Mouse (Mus musculus) kidney, embryonic 14.5 days (tissue): ENCODE results near the gene Inpp5e. TPM values are rescaled to one million over a fixed set of nuclear protein-coding genes. Genes with fewer than 3 reads are reported as not detected.

Experiments
- ATAC-seq: fragments of 200-750 bp; cut with Nextera tagmentation; 2 replicates; pipeline ENCODE4 v1.8.0; 2017; ENCODE audit warnings: moderate number of reproducible peaks, mild to moderate bottlenecking, moderate TSS enrichment, moderate library complexity; ENCODE audit not compliant: low FRiP score, low TSS enrichment
- H3K27ac ChIP-seq: fragments of 300-500 bp; sonication (generic); 2 replicates; pipeline ENCODE4 v1.5.1; 2014; ENCODE audit warnings: low read depth, mild to moderate bottlenecking, low read length, moderate library complexity, mixed read lengths
- H3K27me3 ChIP-seq: fragments of 300-500 bp; sonication (generic); 2 replicates; pipeline ENCODE4 v1.6.1; 2014; ENCODE audit warnings: mild to moderate bottlenecking, low read length; ENCODE audit not compliant: control insufficient read depth, insufficient read depth
- H3K36me3 ChIP-seq: fragments of 300-500 bp; sonication (generic); 2 replicates; pipeline ENCODE4 v1.6.1; 2014; ENCODE audit warnings: low read length, mixed read lengths; ENCODE audit not compliant: control insufficient read depth, insufficient read depth
- H3K4me1 ChIP-seq: fragments of 300-500 bp; sonication (generic); 2 replicates; pipeline ENCODE4 v1.6.1; 2014; ENCODE audit warnings: low read length, mixed read lengths; ENCODE audit not compliant: control insufficient read depth, insufficient read depth
- H3K4me2 ChIP-seq: fragments of 300-500 bp; sonication (generic); replicated peaks from 2 replicates; pipeline ENCODE4 v1.6.1; 2014; ENCODE audit warnings: low read depth, mild to moderate bottlenecking, low read length
- H3K4me3 ChIP-seq: fragments of 300-500 bp; sonication (generic); 2 replicates; pipeline ENCODE4 v1.5.1; 2014; ENCODE audit warnings: mild to moderate bottlenecking, low read length
- H3K9ac ChIP-seq: fragments of 300-500 bp; sonication (generic); 2 replicates; pipeline ENCODE4 v1.6.1; 2014; ENCODE audit warnings: low read depth, mild to moderate bottlenecking, low read length, moderate library complexity
- H3K9me3 ChIP-seq: fragments of 300-500 bp; sonication (generic); 2 replicates; pipeline ENCODE4 v1.6.1; 2016; ENCODE audit warnings: low read length; ENCODE audit not compliant: control insufficient read depth
- WGBS: fragments of 180-500 bp; shearing (Covaris S2); extraction: QIAGEN DNeasy Blood & Tissue Kit; methylation state at CpG from one replicate; pipeline ENCODE4 v1.1.7; 2014; 5-methylcytosine and 5-hydroxymethylcytosine counted together
- polyA plus RNA-seq: library from polyadenylated mRNA; unstranded; fragments of >200 nt; fragmentation: Nextera tagmentation; extraction: Ambion mirVana; gene quantifications from 2 replicates; pipeline ENCODE4 v1.2.1, GENCODE M21; 2014

Inpp5e gene
- polyA plus RNA-seq, 1 experiment from 2014 or later, result 24.7 TPM

DNA sequence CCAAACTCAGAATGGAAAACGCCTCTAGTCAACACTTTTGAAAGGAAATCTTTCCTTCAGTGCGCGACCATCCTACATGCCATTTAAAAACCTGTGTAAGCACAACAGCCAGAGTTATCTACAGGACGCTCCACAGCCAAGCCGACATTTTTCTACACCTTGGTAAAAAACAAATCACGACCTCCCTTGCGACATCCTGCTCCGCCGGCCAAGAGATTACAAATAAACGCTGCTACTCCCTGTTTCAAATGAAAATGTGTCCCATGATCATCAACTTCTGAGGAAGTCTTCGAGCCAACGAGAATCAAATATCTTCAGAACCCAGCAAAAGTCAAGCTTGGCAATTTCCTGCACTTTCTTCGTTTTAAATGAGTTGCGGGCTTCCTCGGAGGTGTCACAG, 35.4 kb upstream of the Inpp5e start:
- peak overlapping the region; percentile 86 for H3K9ac ChIP-seq
- H3K4me3 ChIP-seq, result peak overlapping the region; percentile 83
- 3% methylated on average over 15 of the region's 15 CpGs for WGBS
- peaks cover 25% of the 10 kb centered on the region for H3K36me3 ChIP-seq
- H3K27ac ChIP-seq, result peak overlapping the region; percentile 78
- peak overlapping the region; percentile 67 for H3K4me2 ChIP-seq
- peaks cover 22% of the 10 kb centered on the region for H3K4me1 ChIP-seq
- H3K27me3 ChIP-seq, result no peaks in the 10 kb centered on the region
- H3K9me3 ChIP-seq, result no peaks in the 10 kb centered on the region
- ATAC-seq, result no peak

DNA sequence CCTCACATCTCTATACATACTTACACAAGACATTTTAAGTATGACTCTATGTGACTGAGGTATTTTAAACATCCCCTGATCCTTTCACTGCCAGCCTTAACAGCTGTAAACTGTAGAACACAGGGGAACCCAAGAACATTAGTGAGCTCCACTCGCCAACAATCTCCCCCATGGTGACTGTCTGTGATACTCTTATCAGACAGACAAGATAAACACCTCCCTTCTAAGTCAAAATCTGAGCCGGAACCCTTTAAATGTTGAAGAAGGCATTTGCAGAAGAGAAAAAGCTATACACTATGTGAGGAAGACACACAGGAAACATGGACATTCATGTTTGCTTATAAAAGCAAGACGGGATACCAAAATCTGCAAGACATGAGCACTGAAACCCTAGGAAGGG, 34.9 kb upstream of the Inpp5e start:
- no peaks in the 10 kb centered on the region for H3K9me3 ChIP-seq
- H3K9ac ChIP-seq, result peak overlapping the region; percentile 86; the same call in 1 of the 2 replicates
- no peaks in the 10 kb centered on the region for H3K27me3 ChIP-seq
- H3K4me2 ChIP-seq, result peak overlapping the region; percentile 67
- peak overlapping the region; percentile 83 for H3K4me3 ChIP-seq
- H3K36me3 ChIP-seq, result peaks cover 30% of the 10 kb centered on the region
- ATAC-seq, result no peak
- WGBS, result 33% methylated on average over 3 of the region's 3 CpGs
- peaks cover 22% of the 10 kb centered on the region for H3K4me1 ChIP-seq
- H3K27ac ChIP-seq, result no peak overlapping the region

- H3K27ac ChIP-seq, result no peak overlapping the region
- no peaks in the 10 kb centered on the region for H3K27me3 ChIP-seq
- no peak overlapping the region for H3K4me3 ChIP-seq
- 96% methylated on average over 1 of the region's 1 CpGs for WGBS
- ATAC-seq, result no peak
- H3K9ac ChIP-seq, result no peak overlapping the region; the same call in 1 of the 2 replicates
- no peak overlapping the region for H3K4me2 ChIP-seq
- H3K36me3 ChIP-seq, result peaks cover 40% of the 10 kb centered on the region
- H3K4me1 ChIP-seq, result peaks cover 22% of the 10 kb centered on the region
- H3K9me3 ChIP-seq, result no peaks in the 10 kb centered on the region
Measured at GRCm38 (mm10) chr2:26442843-26443242, 33.8 kb upstream of the Inpp5e start.

- Histone ChIP-seq H3K9me3 (no peaks in the 10 kb centered on the region), H3K27me3 (no peaks in the 10 kb centered on the region), H3K4me1 (peaks cover 17% of the 10 kb centered on the region), H3K4me3 (no peak overlapping the region), H3K4me2 (no peak overlapping the region), H3K9ac (no peak overlapping the region), H3K36me3 (peaks cover 52% of the 10 kb centered on the region), H3K27ac (no peak overlapping the region)
- no peak for ATAC-seq
- WGBS, result 75% methylated on average over 5 of the region's 5 CpGs
Measured at GRCm38 (mm10) chr2:26441688-26442087, 32.7 kb upstream of the Inpp5e start.

DNA sequence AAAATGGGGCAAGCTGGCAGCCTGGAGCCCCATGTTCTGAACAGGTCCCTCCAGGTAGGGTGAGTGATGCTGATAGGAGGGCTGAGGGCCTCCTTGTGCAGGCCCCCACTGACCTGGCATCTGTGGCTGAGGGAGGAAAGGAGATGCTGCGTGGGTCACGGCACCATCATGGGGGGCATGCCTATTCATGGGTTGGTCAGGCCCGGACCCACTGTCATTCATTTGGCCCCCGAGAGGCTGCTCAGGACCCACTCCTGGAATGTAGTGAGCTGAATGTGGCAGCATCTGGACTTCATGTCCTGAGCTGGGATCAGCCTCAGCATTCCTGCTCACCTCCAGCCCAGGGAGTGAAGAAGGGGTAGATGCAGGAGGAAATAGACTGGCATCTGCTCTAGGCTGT, 32.3 kb upstream of the Inpp5e start:
- Histone ChIP-seq H3K9me3 (no peaks in the 10 kb centered on the region), H3K27me3 (no peaks in the 10 kb centered on the region), H3K9ac (no peak overlapping the region), H3K27ac (no peak overlapping the region), H3K4me3 (no peak overlapping the region), H3K4me1 (peaks cover 13% of the 10 kb centered on the region), H3K36me3 (peaks cover 53% of the 10 kb centered on the region), H3K4me2 (no peak overlapping the region)
- WGBS, result 100% methylated on average over 4 of the region's 4 CpGs
- ATAC-seq, result no peak

GRCm38 (mm10) chr2:26439671-26440070, 30.7 kb upstream of the Inpp5e start:
- no peaks in the 10 kb centered on the region for H3K27me3 ChIP-seq
- H3K4me3 ChIP-seq, result no peak overlapping the region
- H3K27ac ChIP-seq, result no peak overlapping the region
- H3K36me3 ChIP-seq, result peaks cover 69% of the 10 kb centered on the region
- no peak overlapping the region for H3K4me2 ChIP-seq
- peaks cover 12% of the 10 kb centered on the region for H3K4me1 ChIP-seq
- ATAC-seq, result no peak
- WGBS, result 93% methylated on average over 6 of the region's 6 CpGs
- no peaks in the 10 kb centered on the region for H3K9me3 ChIP-seq
- no peak overlapping the region for H3K9ac ChIP-seq

DNA sequence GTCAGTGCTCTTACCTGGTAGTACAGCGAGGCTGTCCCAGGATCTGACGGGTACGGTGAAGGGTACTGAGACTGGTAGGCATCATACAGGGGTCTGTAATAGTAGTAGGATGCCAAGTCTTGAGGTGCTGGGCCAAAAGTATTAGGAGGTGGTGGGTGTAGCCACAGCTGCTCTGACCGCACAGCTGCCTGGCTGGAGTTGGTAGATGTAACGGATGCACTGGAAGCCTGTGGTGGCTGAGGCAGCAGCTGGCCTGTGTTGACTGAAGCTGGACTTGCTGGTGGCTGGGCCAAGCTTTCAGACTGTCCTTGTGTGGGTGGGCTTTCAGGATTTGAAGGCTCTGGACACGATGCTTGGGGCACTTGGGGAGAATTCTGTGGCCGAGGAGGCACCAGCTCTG, 29.4 kb upstream of the Inpp5e start:
- H3K4me2 ChIP-seq, result no peak overlapping the region
- no peaks in the 10 kb centered on the region for H3K27me3 ChIP-seq
- no peak overlapping the region for H3K9ac ChIP-seq
- no peak overlapping the region for H3K27ac ChIP-seq
- no peak for ATAC-seq
- peaks cover 82% of the 10 kb centered on the region for H3K36me3 ChIP-seq
- H3K4me1 ChIP-seq, result peaks cover 5% of the 10 kb centered on the region; the same call in 1 of the 2 replicates
- H3K9me3 ChIP-seq, result no peaks in the 10 kb centered on the region
- H3K4me3 ChIP-seq, result no peak overlapping the region
- 89% methylated on average over 7 of the region's 7 CpGs for WGBS

DNA sequence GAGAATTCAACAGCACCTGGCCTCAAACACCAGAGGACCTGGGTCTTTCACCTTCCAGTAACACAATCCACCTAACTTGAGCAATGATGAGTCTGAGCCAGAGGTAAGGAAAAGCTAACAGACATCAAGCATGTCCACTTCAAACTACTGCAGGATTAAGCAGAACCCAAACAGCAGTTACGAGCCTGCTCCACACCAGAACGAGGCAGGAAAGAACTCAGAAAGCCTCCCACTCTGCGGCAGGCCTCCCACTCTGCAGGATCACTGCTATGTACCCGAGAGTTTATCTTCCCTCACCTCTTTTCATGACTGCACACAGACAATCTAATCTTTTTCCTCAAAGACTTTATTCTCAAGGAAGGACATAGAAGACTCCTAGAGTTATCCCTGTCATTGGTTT, 28.2 kb upstream of the Inpp5e start:
- peaks cover 93% of the 10 kb centered on the region for H3K36me3 ChIP-seq
- H3K4me1 ChIP-seq, result no peaks in the 10 kb centered on the region
- no peak overlapping the region for H3K27ac ChIP-seq
- H3K4me2 ChIP-seq, result no peak overlapping the region
- no peak overlapping the region for H3K9ac ChIP-seq
- no peaks in the 10 kb centered on the region for H3K27me3 ChIP-seq
- no peaks in the 10 kb centered on the region for H3K9me3 ChIP-seq
- no peak overlapping the region for H3K4me3 ChIP-seq
- no peak for ATAC-seq
- WGBS, result 79% methylated on average over 4 of the region's 4 CpGs

GRCm38 (mm10) chr2:26434791-26435572, 26.0 kb upstream of the Inpp5e start:
- H3K4me2 ChIP-seq, result no peak overlapping the region
- H3K27me3 ChIP-seq, result no peaks in the 10 kb centered on the region
- 90% methylated on average over 7 of the region's 7 CpGs for WGBS
- H3K4me1 ChIP-seq, result no peaks in the 10 kb centered on the region
- H3K4me3 ChIP-seq, result no peak overlapping the region
- no peak overlapping the region for H3K27ac ChIP-seq
- ATAC-seq, result no peak
- peaks cover 91% of the 10 kb centered on the region for H3K36me3 ChIP-seq
- no peak overlapping the region for H3K9ac ChIP-seq
- no peaks in the 10 kb centered on the region for H3K9me3 ChIP-seq
